Mouse (Mus musculus) cortical plate, adult 2 months (tissue): ENCODE data around the gene Ptprj.

Source experiments
- CTCF ChIP-seq: fragments of 200-500 bp; IDR thresholded peaks from 2 replicates; pipeline ENCODE4 v1.5.1; 2011; ENCODE audit warnings: mild to moderate bottlenecking, control low read depth, low read length; ENCODE audit not compliant: insufficient read depth; ENCODE audit errors: extremely low read depth
- POLR2A ChIP-seq: fragments of 200-500 bp; IDR thresholded peaks from 2 replicates; pipeline ENCODE4 v1.6.1; 2011; ENCODE audit warnings: mild to moderate bottlenecking, low read length, control low read depth; ENCODE audit not compliant: insufficient read depth; ENCODE audit errors: extremely low read depth

DNA sequence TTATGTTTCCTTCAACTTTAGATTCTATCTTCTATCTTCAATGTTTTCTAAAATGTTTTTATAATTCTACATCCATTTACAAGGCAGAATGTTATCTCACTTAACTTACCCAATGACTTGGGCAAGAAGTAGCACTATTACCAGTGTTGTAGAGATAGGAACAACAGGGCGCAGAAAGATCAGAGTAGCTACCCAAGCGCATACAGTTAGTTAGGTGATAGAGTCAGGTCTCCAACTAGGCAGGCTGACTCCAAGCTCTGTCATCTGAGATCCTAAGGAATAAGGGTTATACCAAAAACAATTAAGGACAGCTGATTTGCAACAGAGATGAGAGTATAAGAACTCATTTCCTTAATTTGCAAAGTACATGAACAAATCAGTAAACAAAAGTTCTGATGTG is 9.6 kb downstream of the Ptprj start:
- TF ChIP-seq POLR2A (no peak), CTCF (no peak)
